Mouse (Mus musculus): ENCODE data around the gene Nadk2.

Nadk2 gene

GRCm38 (mm10) chr15:9070912-9071555, at the start of gene Nadk2:
Nadk2 (plus strand) TSS chr15:9071260.
- DNase-seq (ENCODE audit: low read depth, low spot score) = peak; percentile 97

DNA sequence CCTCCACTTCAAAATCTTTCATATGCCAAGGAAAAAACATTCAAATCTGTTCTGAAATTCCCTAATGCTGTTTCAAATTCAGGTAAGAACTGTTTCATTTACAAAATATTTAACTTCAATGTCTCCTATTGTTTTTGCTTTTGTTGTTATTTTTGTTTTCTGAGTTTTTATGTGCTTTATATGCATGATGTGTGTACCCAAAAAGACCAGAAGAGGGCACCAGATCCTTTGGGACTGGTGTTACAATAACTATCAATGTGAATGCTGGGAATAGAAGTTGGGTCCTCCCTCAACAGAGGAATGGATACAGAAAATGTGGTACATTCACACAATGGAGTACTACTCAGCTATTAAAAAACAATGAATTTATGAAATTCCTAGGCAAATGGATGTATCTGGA, 15.4 kb upstream of the Nadk2 start:
- DNase-seq (ENCODE audit: low read depth, low spot score) = peak; percentile 22

DNA sequence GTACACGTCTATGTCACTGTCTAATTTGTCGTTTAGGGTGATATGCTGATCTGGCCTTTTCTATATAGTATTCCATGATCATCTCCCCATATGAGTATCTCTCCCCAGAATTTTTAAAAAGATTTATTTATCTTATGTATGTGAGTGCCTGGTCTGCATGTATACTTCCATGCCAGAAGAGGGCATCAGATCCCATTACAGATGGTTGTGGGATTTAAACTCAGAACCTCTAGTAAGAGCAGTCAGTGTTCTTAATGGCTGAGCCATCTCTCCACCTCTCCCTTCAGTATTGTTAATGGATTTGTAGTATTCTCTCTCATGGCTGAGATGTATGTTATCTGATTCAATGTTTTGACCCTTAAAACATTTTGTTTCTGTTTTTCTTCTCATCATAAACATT, 11.2 kb upstream of the Nadk2 start:
- DNase-seq (ENCODE audit: low read depth, low spot score) = no peak

- DNase-seq (ENCODE audit: low read depth, low spot score) = no peak
These were observed 9.7 kb upstream of the Nadk2 start for GRCm38 (mm10) chr15:9061150-9061882.

- no peak for DNase-seq (ENCODE audit: low read depth, low spot score)
These were observed 2.2 kb upstream of the Nadk2 start for GRCm38 (mm10) chr15:9068881-9069280.

DNA sequence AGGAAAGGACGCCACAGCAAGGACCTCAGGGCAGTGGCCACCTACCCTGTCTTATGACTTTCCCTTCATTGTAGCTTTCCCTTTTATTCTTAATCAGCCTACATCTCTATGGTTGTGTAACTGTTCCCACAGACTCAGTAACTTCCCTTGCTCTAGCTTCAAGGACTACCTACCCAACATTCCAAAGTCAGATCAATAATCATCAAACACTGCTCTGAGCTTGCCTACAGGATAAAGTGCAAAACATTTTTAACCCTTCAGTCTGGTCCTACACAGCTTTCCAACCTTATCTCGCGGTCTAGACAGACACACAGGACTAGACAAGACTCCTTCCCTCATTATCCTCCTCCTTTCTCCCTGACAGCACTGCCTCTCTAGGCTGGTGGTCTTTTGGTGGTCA, 707 bp upstream of the Nadk2 start:
- no peak for DNase-seq (ENCODE audit: low read depth, low spot score)

GRCm38 (mm10) chr15:9071556-9072544, 790 bp downstream of the Nadk2 start:
- DNase-seq (ENCODE audit: low read depth, low spot score) = no peak

DNA sequence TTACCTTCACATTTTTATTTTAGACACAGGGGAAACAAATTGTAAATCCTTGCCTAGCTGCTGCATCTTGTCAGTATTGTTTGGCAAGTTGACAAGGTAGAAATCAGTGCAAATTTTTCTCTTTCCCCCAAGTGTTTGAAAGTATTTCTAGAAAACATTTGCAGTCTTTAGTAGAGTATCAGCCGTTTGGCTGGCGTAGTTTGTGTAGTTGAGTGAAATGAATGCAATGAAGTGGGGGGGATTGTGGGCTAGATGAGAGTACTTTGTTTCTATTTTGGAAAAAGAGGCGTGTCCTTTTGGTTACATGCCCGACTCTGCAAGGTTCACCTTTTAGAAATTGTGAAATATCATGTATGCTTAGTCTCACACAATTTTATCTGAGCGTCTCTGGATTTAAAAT, 1.6 kb downstream of the Nadk2 start:
- no peak for DNase-seq (ENCODE audit: low read depth, low spot score)

DNA sequence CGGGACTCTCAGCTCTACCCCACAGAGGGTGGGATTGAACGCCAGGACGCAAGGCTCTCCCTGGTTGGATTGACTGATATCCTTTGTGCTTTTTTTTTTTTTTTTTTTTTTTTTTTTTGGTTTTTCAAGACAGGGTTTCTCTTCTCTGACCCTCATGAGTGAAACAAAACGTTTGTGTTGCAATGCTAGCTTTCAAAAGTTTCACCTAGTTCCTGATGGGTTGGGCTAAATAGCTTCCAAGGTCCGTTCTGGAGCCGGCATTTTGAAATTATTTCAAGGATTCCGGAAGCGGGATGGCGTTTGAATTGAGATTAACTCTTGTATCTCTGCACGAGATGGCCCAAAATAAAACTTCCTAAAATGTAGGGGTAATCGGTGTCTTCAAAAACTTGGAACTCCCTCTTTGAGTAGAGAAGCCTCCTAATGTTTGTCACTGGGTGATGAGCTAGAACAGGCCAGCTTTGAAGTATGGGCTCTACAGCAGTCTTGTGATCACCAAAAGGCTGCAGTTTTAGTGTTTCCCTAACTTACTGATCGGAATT, 2.1 kb downstream of the Nadk2 start:
- no peak for DNase-seq (ENCODE audit: low read depth, low spot score)

- no peak for DNase-seq (ENCODE audit: low read depth, low spot score)
These were observed 2.6 kb downstream of the Nadk2 start for GRCm38 (mm10) chr15:9073684-9074083.

GRCm38 (mm10) chr15:9074139-9074538, 3.1 kb downstream of the Nadk2 start:
- DNase-seq (ENCODE audit: low read depth, low spot score) = no peak

DNA sequence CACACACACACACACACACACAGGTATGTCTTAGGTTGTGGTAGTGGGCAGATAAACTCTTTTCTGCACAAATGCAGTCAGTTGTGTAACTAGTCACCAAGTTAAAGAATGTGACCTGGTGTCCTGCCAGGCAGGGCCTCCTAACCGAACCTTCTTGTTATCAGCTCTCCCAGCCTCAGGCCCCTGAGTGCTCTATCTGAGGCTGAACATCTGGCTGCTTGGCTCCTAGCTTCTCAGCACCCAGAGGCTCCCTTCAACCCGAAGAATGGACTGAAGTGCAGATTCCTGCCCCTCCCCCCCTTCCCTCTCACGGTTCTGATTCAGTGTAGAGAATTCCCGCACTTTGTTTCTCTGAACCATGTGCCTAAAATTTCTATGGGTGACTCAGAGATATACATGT, 3.6 kb downstream of the Nadk2 start:
- no peak for DNase-seq (ENCODE audit: low read depth, low spot score)

GRCm38 (mm10) chr15:9075608-9076200, 4.6 kb downstream of the Nadk2 start:
- no peak for DNase-seq (ENCODE audit: low read depth, low spot score)

DNA sequence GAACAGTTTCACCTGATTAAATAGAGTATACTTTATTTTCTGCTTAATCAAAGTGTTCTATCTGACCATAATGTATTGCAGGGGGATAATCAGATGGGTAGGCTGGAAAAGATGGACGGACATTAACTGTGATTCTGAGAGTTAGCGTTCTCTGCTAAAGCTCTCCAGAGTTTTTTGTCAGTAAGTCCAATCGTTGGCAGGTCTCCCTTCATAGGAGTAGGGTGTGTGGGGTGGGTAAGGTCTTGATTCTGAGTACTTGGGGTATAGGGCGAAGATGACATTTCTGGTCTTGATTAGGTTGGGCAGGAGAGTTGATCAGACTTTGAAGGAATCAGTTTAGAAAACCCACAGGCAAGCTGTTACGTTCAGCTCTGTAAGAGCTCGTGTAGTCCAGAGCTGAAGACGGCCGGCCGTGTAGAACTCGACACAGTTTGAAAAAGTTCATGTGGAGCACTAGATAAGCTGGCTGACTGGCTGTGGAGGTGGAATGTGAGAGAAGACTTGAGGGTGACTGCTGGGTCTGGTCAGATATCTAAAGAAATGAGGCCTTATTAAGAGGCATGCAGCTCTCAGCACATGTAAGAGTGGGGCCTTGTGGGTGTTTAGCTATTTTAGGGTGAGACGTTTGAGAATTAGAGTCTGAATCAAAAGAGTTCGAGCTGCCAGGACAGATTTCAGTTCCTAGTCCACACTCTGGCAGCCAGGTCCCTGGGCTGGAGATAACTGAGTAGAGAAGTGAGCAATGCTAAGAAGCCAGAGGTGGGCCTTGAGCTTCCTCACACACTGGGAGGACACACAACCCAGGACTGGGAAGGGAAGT, 7.6 kb downstream of the Nadk2 start:
- no peak for DNase-seq (ENCODE audit: low read depth, low spot score)

GRCm38 (mm10) chr15:9079626-9080025, 8.6 kb downstream of the Nadk2 start:
- DNase-seq (ENCODE audit: low read depth, low spot score) = no peak

GRCm38 (mm10) chr15:9080206-9080605, 9.1 kb downstream of the Nadk2 start:
- no peak for DNase-seq (ENCODE audit: low read depth, low spot score)

- DNase-seq (ENCODE audit: low read depth, low spot score) = no peak
These were observed 10.2 kb downstream of the Nadk2 start for GRCm38 (mm10) chr15:9081294-9081693.

DNA sequence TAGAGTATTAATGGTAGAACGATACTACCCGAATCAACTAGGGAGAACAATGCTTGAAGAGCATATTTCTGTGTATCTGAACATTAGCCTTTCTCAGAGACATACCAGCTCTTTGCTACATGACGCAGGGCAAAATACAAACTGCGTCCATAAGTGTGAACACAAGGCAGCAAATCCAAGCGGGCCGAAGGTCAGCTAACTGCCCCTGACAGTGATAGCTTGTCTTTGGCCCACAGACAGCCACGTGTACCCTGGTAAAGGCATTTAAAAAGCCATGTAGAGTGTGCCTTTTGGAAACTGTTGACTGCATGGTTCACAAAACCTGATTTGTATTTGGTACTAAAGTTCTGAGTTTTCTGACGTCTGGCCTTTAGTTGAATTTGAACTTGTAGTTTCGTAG, 11.7 kb downstream of the Nadk2 start:
- no peak for DNase-seq (ENCODE audit: low read depth, low spot score)

DNA sequence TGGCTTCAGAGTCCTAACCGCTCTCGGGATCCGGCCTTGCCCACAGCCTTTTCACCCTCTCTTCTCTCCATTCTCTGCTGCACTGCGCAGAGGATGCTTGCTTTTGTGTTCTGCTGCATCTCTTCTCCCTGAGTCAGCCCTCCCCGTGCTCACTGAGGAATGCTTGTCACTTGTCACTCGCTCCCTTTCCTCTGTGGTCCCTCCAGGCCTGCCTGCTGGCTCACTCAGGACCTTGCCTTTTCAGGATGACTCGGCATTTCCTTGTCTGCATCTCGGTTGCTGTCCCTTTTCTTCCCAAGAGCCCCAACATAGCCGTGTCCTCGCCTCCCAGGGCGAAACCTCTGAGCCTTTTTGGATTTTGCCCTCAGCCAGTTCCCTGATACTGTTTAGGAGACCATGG, 15.8 kb downstream of the Nadk2 start:
- DNase-seq (ENCODE audit: low read depth, low spot score) = peak; percentile 46

GRCm38 (mm10) chr15:9087421-9087820, 16.4 kb downstream of the Nadk2 start:
- peak; percentile 47 for DNase-seq (ENCODE audit: low read depth, low spot score)
